Mouse (Mus musculus) erythroblast, embryonic 14.5 days (primary cell): ENCODE data around the gene Acy3.

Experiments used
- GATA1 ChIP-seq: IDR thresholded peaks from 2 replicates; pipeline ENCODE4 v1.6.1; 2012; ENCODE audit warnings: low read length, inconsistent platforms, mixed read lengths
- TAL1 ChIP-seq: IDR thresholded peaks from 3 replicates; pipeline ENCODE4 v1.6.1; 2012; ENCODE audit warnings: low read length, inconsistent platforms, mixed read lengths

DNA sequence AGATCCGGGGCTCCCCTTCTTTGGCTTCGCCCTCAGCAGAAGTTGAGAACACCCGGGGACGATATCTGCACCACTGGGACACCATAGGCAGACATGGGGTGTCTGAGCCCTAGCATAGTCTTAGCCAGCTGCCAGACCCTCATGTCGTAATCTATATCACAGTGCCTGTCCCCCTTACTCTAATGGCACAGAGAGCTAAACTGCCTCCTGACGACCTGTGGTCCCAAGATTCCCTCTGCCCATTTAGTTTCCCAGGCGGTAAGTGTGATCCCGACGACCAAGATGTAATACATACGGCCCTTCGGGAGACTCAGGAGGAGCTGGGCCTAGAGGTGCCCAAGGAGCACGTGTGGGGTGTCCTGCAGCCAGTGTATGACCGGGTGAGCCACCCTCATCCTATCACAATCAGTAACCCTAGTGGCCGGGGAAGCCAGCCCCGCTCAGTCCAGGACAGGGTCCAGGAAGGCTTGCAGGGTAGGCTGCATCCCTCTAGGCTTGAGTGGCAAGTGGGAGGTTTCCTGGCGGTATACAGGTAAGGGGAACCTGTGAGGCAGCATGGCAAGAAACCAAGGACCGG, 14.7 kb downstream of the Acy3 start:
- TF ChIP-seq GATA1: no peak
- TF ChIP-seq TAL1: no peak
